Mouse (Mus musculus): Measurements from ENCODE around the gene Vinac1. TPM values are rescaled to one million over a fixed set of nuclear protein-coding genes. Genes with fewer than 3 reads are reported as not detected.
"Not testable (repeated sequence)": the region's sequence is repeated elsewhere in the genome, so short reads cannot be mapped to it uniquely, and the experiment has no call there.

The Vinac1 gene
- total RNA-seq, 2 experiments from 2014 or later, result 0.08 to 0.10 TPM

- no peak for DNase-seq (ENCODE audit: low spot score in 2 of 2)
- H3K27ac ChIP-seq, result no peak overlapping the region
- H3K4me3 ChIP-seq, result no peak overlapping the region
- TF ChIP-seq CTCF (conservative IDR thresholded peaks at IDR 0.05), result no peak
Observed at GRCm38 (mm10) chr2:129020106-129020505, 27.9 kb downstream of the Vinac1 start.

GRCm38 (mm10) chr2:129008867-129009266, 39.1 kb downstream of the Vinac1 start:
- peak; percentile 74 for TF ChIP-seq CTCF (conservative IDR thresholded peaks at IDR 0.05)
- H3K4me3 ChIP-seq; DNase-seq (ENCODE audit: low spot score in 2 of 2); H3K27ac ChIP-seq: not testable (repeated sequence)

GRCm38 (mm10) chr2:129006194-129006749, 41.7 kb downstream of the Vinac1 start:
- DNase-seq (ENCODE audit: low spot score in 2 of 2), result no peak
- no peak for TF ChIP-seq CTCF (conservative IDR thresholded peaks at IDR 0.05)
- Histone ChIP-seq H3K27ac (no peak overlapping the region), H3K4me3 (no peak overlapping the region)

DNA sequence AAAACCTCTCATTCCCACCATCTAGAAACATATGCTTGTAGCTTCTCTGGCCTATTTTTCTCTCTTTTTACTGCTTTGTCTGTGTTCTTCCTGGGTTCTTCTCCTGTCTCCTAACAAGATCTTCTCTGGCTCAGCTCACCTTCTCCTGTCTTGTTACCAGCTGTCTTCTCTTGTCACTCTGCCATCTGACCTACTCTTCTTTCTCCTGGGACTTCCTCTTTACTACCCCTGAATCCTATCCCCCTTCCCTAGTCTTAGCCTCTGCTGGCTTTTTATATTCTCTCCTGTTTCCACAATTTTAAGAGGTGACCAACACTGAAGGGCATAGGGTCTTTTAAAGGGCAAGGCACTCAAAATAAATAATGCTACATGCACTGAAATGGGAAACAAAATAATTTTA, 43.1 kb downstream of the Vinac1 start:
- H3K4me3 ChIP-seq, result no peak overlapping the region
- DNase-seq (ENCODE audit: low spot score in 2 of 2), result no peak
- no peak overlapping the region for H3K27ac ChIP-seq
- TF ChIP-seq CTCF (conservative IDR thresholded peaks at IDR 0.05), result no peak

- Histone ChIP-seq H3K4me3 (no peak overlapping the region), H3K27ac (peak overlapping the region; percentile 57)
- TF ChIP-seq CTCF (conservative IDR thresholded peaks at IDR 0.05), result no peak
- peak in 1 of 2 experiments; percentile 57 for DNase-seq (ENCODE audit: low spot score in 2 of 2)
Observed at GRCm38 (mm10) chr2:128984746-128985145, 63.2 kb downstream of the Vinac1 start.

DNA sequence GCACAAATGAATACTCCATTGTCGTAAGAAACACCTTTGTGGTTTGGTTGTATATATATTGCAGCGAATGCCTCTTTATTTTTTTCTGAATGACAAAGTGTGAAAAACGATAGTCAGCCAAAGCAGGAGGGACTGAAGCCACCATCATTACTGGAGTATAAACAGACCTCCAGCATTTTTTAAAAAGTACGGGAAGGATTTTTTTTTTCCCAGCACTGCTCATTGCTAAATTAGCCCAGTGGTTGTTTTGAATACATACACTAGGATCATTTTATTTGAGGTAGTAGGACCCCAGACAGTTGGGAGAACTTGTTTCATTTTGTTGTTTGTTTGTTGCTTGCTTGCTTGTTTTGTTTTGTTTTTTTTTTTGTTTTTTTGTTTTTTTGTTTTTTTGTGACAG, 72.4 kb downstream of the Vinac1 start:
- no peak for DNase-seq (ENCODE audit: low spot score in 2 of 2)
- H3K27ac ChIP-seq, result no peak overlapping the region
- no peak for TF ChIP-seq CTCF (conservative IDR thresholded peaks at IDR 0.05)
- no peak overlapping the region for H3K4me3 ChIP-seq

Other genes with a start within 250 kb of the Vinac1 start
- 10 to 100 TPM; 34.7 to 36.3 TPM for gene Tmem87b, start 230.1 kb downstream of the Vinac1 start, total RNA-seq (2021)
- gene Fbln7, start 185.2 kb downstream of the Vinac1 start, total RNA-seq (2021), result 1 to 10 TPM in 1 of 2 experiments, under 1 TPM in 1; 0.61 to 1.0 TPM
- gene Zc3h8, start 104.1 kb downstream of the Vinac1 start, total RNA-seq (2021), result 1 to 10 TPM; 4.7 to 5.4 TPM
- 10 to 100 TPM; 18.3 to 20.5 TPM for gene Zc3h6, start 80.8 kb downstream of the Vinac1 start, total RNA-seq (2021)
- gene Gm10762, start 80.4 kb downstream of the Vinac1 start, total RNA-seq (2021), result 1 to 10 TPM; 4.8 to 5.4 TPM
- 10 to 100 TPM; 33.2 to 33.5 TPM for gene Ttl, start 17.8 kb upstream of the Vinac1 start, total RNA-seq (2021)
- gene Polr1b, start 52.8 kb upstream of the Vinac1 start, total RNA-seq (2021), result 10 to 100 TPM; 16.2 to 17.2 TPM
- gene Chchd5, start 81.5 kb upstream of the Vinac1 start, total RNA-seq (2021), result 10 to 100 TPM; 12.1 to 14.1 TPM
- 100 to 1,000 TPM; 110 to 124 TPM for gene Slc20a1, start 150.6 kb upstream of the Vinac1 start, total RNA-seq (2021)
- gene Ckap2l, start 249.0 kb upstream of the Vinac1 start, total RNA-seq (2021), result under 1 TPM; 0.44 to 0.64 TPM